Comparison of ENCODE assay signal across 8 mouse cellular contexts in genomic region chr2:112284363-112285030, GRCm38 (mm10). TPM values are rescaled to one million over a fixed set of nuclear protein-coding genes. Genes with fewer than 3 reads are reported as not detected.
A peak's percentile ranks its signal among the peaks of the same experiment; 100 is the strongest.
DNase-seq lines count a peak whose midpoint lies in the region; ATAC-seq and TF ChIP-seq lines count a peak whose summit lies in the region.

No protein-coding gene starts in this region.

- WGBS in lung, postnatal 0 days = 4% methylated on average over 21 of the region's 21 CpGs

- peaks cover 6% of the 10 kb centered on the region; the same call in 1 of the 2 replicates for H3K4me1 ChIP-seq in lung, postnatal 0 days (ENCODE audit: insufficient read depth, low read depth, low read length)

- TF ChIP-seq EP300 in lung, postnatal 0 days (IDR thresholded peaks at IDR 0.05) = no peak

- TF ChIP-seq CTCF in left cerebral cortex, adult 2 months (IDR thresholded peaks at IDR 0.05) = no peak
- TF ChIP-seq CTCF in lung, postnatal 0 days (IDR thresholded peaks at IDR 0.05) = no peak

- no peaks in the 10 kb centered on the region for H3K27me3 ChIP-seq in lung, postnatal 0 days (replicated peaks; ENCODE audit: insufficient read depth, low read length)

- intact Hi-C loops in left cerebral cortex, adult 2 months (cut with DNase I) = no loop called here

- DNase-seq in left cerebral cortex, adult 2 months (ENCODE audit: extremely low spot score in 1 of 2, low spot score in 2 of 2) = no peak
- no peak for DNase-seq in left cerebral cortex, adult 9 months (ENCODE audit: low spot score in 2 of 2)
- peak; percentile 58 for DNase-seq in embryo, embryonic 9.5 days (ENCODE audit: extremely low spot score)
- DNase-seq in heart, adult 9 months (ENCODE audit: low spot score in 2 of 2) = peak; percentile 74 to 76
- peak; percentile 81 to 82 for DNase-seq in kidney, adult 8-10 months
- peak; percentile 89 for DNase-seq in lung, postnatal 0 days (ENCODE audit: low spot score)
- DNase-seq in ovary, postnatal 36 days (ENCODE audit: low spot score) = peak; percentile 52
- DNase-seq in layer of hippocampus, postnatal 14 days (ENCODE audit: low spot score in 2 of 2) = no peak

- peak overlapping the region; percentile 58 for H3K9ac ChIP-seq in lung, postnatal 0 days (replicated peaks; ENCODE audit: low read depth)

- H3K27ac ChIP-seq in left cerebral cortex, adult 2 months = peak overlapping the region; percentile 29; the same call in 1 of the 2 replicates
- H3K27ac ChIP-seq in lung, postnatal 0 days (ENCODE audit: low read length) = 0 out of 2 replicates have a peak overlapping the region, but pooled peaks have one; percentile 15

- H3K36me3 ChIP-seq in lung, postnatal 0 days (ENCODE audit: insufficient read depth, low read length) = no peaks in the 10 kb centered on the region

- peak overlapping the region; percentile 52 for H3K4me3 ChIP-seq in left cerebral cortex, adult 2 months
- H3K4me3 ChIP-seq in lung, postnatal 0 days (ENCODE audit: low read depth, low read length) = peak overlapping the region; percentile 41

- no peaks in the 10 kb centered on the region for H3K9me3 ChIP-seq in lung, postnatal 0 days (ENCODE audit: low read length)

- H3K4me2 ChIP-seq in lung, postnatal 0 days (replicated peaks; ENCODE audit: low read depth, low read length) = peak overlapping the region; percentile 86

- peak; percentile 99 for ATAC-seq in lung, postnatal 0 days

RNA-seq across cellular contexts. Expression of gene Gm21985, which starts 18.4 kb away (rescaled TPM):
- 1 to 10 TPM in 1 of 2 experiments, not detected in 1; 3.7 TPM for total RNA-seq in left cerebral cortex, adult 2 months (2021)
- polyA plus RNA-seq in lung, postnatal 0 days (2015; fragmentation: Nextera tagmentation; extraction: Ambion mirVana) = not detected in 2 replicates
- 1 to 10 TPM in 1 of 2 experiments, under 1 TPM in 1; 0.98 to 1.8 TPM for total RNA-seq in layer of hippocampus, postnatal 14 days (2021)

RNA-seq across cellular contexts. Expression of gene Slc12a6, which starts 18.9 kb away (rescaled TPM):
- total RNA-seq in left cerebral cortex, adult 2 months (2021) = 100 to 1,000 TPM; 127 to 129 TPM
- polyA plus RNA-seq in lung, postnatal 0 days (2015; fragmentation: Nextera tagmentation; extraction: Ambion mirVana) = 9.0 and 9.7 TPM in 2 replicates
- 10 to 100 TPM; 84.5 to 95.5 TPM for total RNA-seq in layer of hippocampus, postnatal 14 days (2021)

RNA-seq across cellular contexts. Expression of gene Nop10, which starts 22.8 kb away (rescaled TPM):
- 10 to 100 TPM; 46.0 to 46.4 TPM for total RNA-seq in left cerebral cortex, adult 2 months (2021)
- 116 and 120 TPM in 2 replicates for polyA plus RNA-seq in lung, postnatal 0 days (2015; fragmentation: Nextera tagmentation; extraction: Ambion mirVana)
- total RNA-seq in layer of hippocampus, postnatal 14 days (2021) = 10 to 100 TPM; 66.1 to 67.8 TPM

RNA-seq across cellular contexts. Expression of gene Nutm1, which starts 25.4 kb away (rescaled TPM):
- total RNA-seq in left cerebral cortex, adult 2 months (2021) = not detected
- polyA plus RNA-seq in lung, postnatal 0 days (2015; fragmentation: Nextera tagmentation; extraction: Ambion mirVana) = 0.02 TPM in 1 of 2 replicates, not detected in the other
- not detected for total RNA-seq in layer of hippocampus, postnatal 14 days (2021)

RNA-seq across cellular contexts. Expression of gene Lpcat4, which starts 45.2 kb away (rescaled TPM):
- total RNA-seq in left cerebral cortex, adult 2 months (2021) = 100 to 1,000 TPM; 150 to 164 TPM
- polyA plus RNA-seq in lung, postnatal 0 days (2015; fragmentation: Nextera tagmentation; extraction: Ambion mirVana) = 11.0 and 11.9 TPM in 2 replicates
- 10 to 100 TPM; 61.9 to 78.3 TPM for total RNA-seq in layer of hippocampus, postnatal 14 days (2021)

Comparison
In these comparisons a context has a peak if more than half of its experiments do, and no peak if none do; other contexts are left out.
1. DNase-seq: peak in embryo, embryonic 9.5 days (single experiment), heart, adult 9 months (2 of 2), kidney, adult 8-10 months (2 of 2), lung, postnatal 0 days (single experiment) and ovary, postnatal 36 days (single experiment); none in left cerebral cortex, adult 2 months (0 of 2), left cerebral cortex, adult 9 months (0 of 2) and layer of hippocampus, postnatal 14 days (0 of 2).